Mouse (Mus musculus) hindbrain, embryonic 11.5 days (tissue): ENCODE results near the gene Gm20390. TPM values are rescaled to one million over a fixed set of nuclear protein-coding genes. Genes with fewer than 3 reads are reported as not detected.
A peak's percentile ranks its signal among the peaks of the same experiment; 100 is the strongest.

Experiments
- ATAC-seq: fragments of 200-750 bp; cut with Nextera tagmentation; 2 replicates; pipeline ENCODE4 v1.8.0; 2017; ENCODE audit warnings: mild to moderate bottlenecking, moderate TSS enrichment, moderate library complexity; ENCODE audit not compliant: low FRiP score
- DNase-seq: peaks from one replicate; pipeline ENCODE4 v3.0.0-alpha.2; 2015; ENCODE audit warnings: low spot score
- H3K27ac ChIP-seq: fragments of 300-500 bp; sonication (generic); 2 replicates; pipeline ENCODE4 v1.5.1; 2014; ENCODE audit warnings: mild to moderate bottlenecking, low read depth, low read length
- H3K27me3 ChIP-seq: fragments of 300-500 bp; sonication (generic); 2 replicates; pipeline ENCODE4 v1.6.1; 2014; ENCODE audit warnings: mild to moderate bottlenecking, low read length, moderate library complexity, mixed read lengths; ENCODE audit not compliant: control insufficient read depth, insufficient read depth
- H3K36me3 ChIP-seq: fragments of 300-500 bp; sonication (generic); 2 replicates; pipeline ENCODE4 v1.6.1; 2014; ENCODE audit warnings: mild to moderate bottlenecking, low read length, moderate library complexity, mixed read lengths; ENCODE audit not compliant: control insufficient read depth, insufficient read depth
- H3K4me1 ChIP-seq: fragments of 300-500 bp; sonication (generic); replicated peaks from 2 replicates; pipeline ENCODE4 v1.6.1; 2014; ENCODE audit warnings: low read length, mixed read lengths; ENCODE audit not compliant: control insufficient read depth, insufficient read depth
- H3K4me2 ChIP-seq: fragments of 300-500 bp; sonication (generic); replicated peaks from 2 replicates; pipeline ENCODE4 v1.6.1; 2014; ENCODE audit warnings: mild to moderate bottlenecking, low read depth, low read length
- H3K4me3 ChIP-seq: fragments of 300-500 bp; sonication (generic); 2 replicates; pipeline ENCODE4 v1.5.1; 2014; ENCODE audit warnings: low read depth, low read length
- H3K9ac ChIP-seq: fragments of 300-500 bp; sonication (generic); 2 replicates; pipeline ENCODE4 v1.6.1; 2014; ENCODE audit warnings: low read depth, low read length
- H3K9me3 ChIP-seq: fragments of 300-500 bp; sonication (generic); 2 replicates; pipeline ENCODE4 v1.6.1; 2016; ENCODE audit warnings: low read length; ENCODE audit not compliant: control insufficient read depth
- WGBS: fragments of 180-500 bp; shearing (Covaris S2); extraction: QIAGEN DNeasy Blood & Tissue Kit; methylation state at CpG from one replicate; pipeline ENCODE4 v1.1.7; 2014; 5-methylcytosine and 5-hydroxymethylcytosine counted together
- polyA plus RNA-seq: library from polyadenylated mRNA; unstranded; fragments of >200 nt; fragmentation: Nextera tagmentation; extraction: Ambion mirVana; gene quantifications from 2 replicates; pipeline ENCODE4 v1.2.1, GENCODE M21; 2014

Gm20390 gene
- polyA plus RNA-seq, 1 experiment from 2014 or later, result 393 TPM

GRCm38 (mm10) chr11:93988328-93989062 lies 20.4 kb upstream of the Gm20390 start:
- DNase-seq, result no peak
- WGBS, result 68% methylated on average over 12 of the region's 12 CpGs
- Histone ChIP-seq H3K4me2 (no peak overlapping the region), H3K27ac (no peak overlapping the region), H3K9me3 (no peaks in the 10 kb centered on the region), H3K4me1 (no peaks in the 10 kb centered on the region), H3K4me3 (no peak overlapping the region), H3K36me3 (no peaks in the 10 kb centered on the region), H3K9ac (no peak overlapping the region), H3K27me3 (no peaks in the 10 kb centered on the region)
- no peak for ATAC-seq

- Histone ChIP-seq H3K4me2 (no peak overlapping the region), H3K27me3 (no peaks in the 10 kb centered on the region), H3K9ac (no peak overlapping the region), H3K4me3 (no peak overlapping the region), H3K4me1 (no peaks in the 10 kb centered on the region), H3K36me3 (no peaks in the 10 kb centered on the region), H3K9me3 (no peaks in the 10 kb centered on the region), H3K27ac (no peak overlapping the region)
- 79% methylated on average over 8 of the region's 8 CpGs for WGBS
- DNase-seq (no peak), ATAC-seq (no peak)
Observed at GRCm38 (mm10) chr11:93987625-93988327, 19.7 kb upstream of the Gm20390 start.

- no peak for ATAC-seq
- Histone ChIP-seq H3K27me3 (no peaks in the 10 kb centered on the region), H3K9me3 (no peaks in the 10 kb centered on the region), H3K4me2 (no peak overlapping the region), H3K9ac (no peak overlapping the region), H3K4me3 (no peak overlapping the region), H3K4me1 (no peaks in the 10 kb centered on the region), H3K27ac (no peak overlapping the region), H3K36me3 (no peaks in the 10 kb centered on the region)
- DNase-seq, result no peak
- 87% methylated on average over 4 of the region's 4 CpGs for WGBS
Observed at GRCm38 (mm10) chr11:93987026-93987425, 18.9 kb upstream of the Gm20390 start.

- ATAC-seq, result no peak
- Histone ChIP-seq H3K36me3 (no peaks in the 10 kb centered on the region), H3K9me3 (no peaks in the 10 kb centered on the region), H3K4me2 (no peak overlapping the region), H3K4me3 (no peak overlapping the region), H3K27ac (no peak overlapping the region), H3K4me1 (no peaks in the 10 kb centered on the region), H3K9ac (no peak overlapping the region), H3K27me3 (no peaks in the 10 kb centered on the region)
- no peak for DNase-seq
Observed at GRCm38 (mm10) chr11:93986298-93986697, 18.2 kb upstream of the Gm20390 start.

GRCm38 (mm10) chr11:93985265-93985664 lies 17.2 kb upstream of the Gm20390 start:
- Histone ChIP-seq H3K27ac (no peak overlapping the region), H3K4me3 (no peak overlapping the region), H3K4me1 (no peaks in the 10 kb centered on the region), H3K4me2 (no peak overlapping the region), H3K27me3 (no peaks in the 10 kb centered on the region), H3K9ac (no peak overlapping the region), H3K36me3 (no peaks in the 10 kb centered on the region), H3K9me3 (no peaks in the 10 kb centered on the region)
- DNase-seq, result no peak
- WGBS, result 89% methylated on average over 5 of the region's 5 CpGs
- no peak for ATAC-seq

GRCm38 (mm10) chr11:93984619-93985018 lies 16.5 kb upstream of the Gm20390 start:
- H3K4me2 ChIP-seq, result no peak overlapping the region
- DNase-seq, result no peak
- no peaks in the 10 kb centered on the region for H3K9me3 ChIP-seq
- H3K4me1 ChIP-seq, result no peaks in the 10 kb centered on the region
- ATAC-seq, result no peak
- WGBS, result 93% methylated on average over 3 of the region's 3 CpGs
- H3K27me3 ChIP-seq, result no peaks in the 10 kb centered on the region
- no peak overlapping the region for H3K4me3 ChIP-seq
- no peaks in the 10 kb centered on the region for H3K36me3 ChIP-seq
- no peak overlapping the region for H3K27ac ChIP-seq
- H3K9ac ChIP-seq, result no peak overlapping the region

GRCm38 (mm10) chr11:93979502-93980049 lies 11.5 kb upstream of the Gm20390 start:
- DNase-seq (peak; percentile 27), ATAC-seq (no peak)
- H3K27ac ChIP-seq, result no peak overlapping the region
- H3K36me3 ChIP-seq, result no peaks in the 10 kb centered on the region
- no peaks in the 10 kb centered on the region for H3K27me3 ChIP-seq
- no peak overlapping the region for H3K4me3 ChIP-seq
- H3K9ac ChIP-seq, result no peak overlapping the region
- 56% methylated on average over 6 of the region's 6 CpGs for WGBS
- no peak overlapping the region for H3K4me2 ChIP-seq
- no peaks in the 10 kb centered on the region for H3K9me3 ChIP-seq
- no peaks in the 10 kb centered on the region for H3K4me1 ChIP-seq

GRCm38 (mm10) chr11:93972951-93973350 lies 4.9 kb upstream of the Gm20390 start:
- Histone ChIP-seq H3K36me3 (no peaks in the 10 kb centered on the region), H3K4me2 (no peak overlapping the region), H3K4me3 (no peak overlapping the region), H3K9me3 (no peaks in the 10 kb centered on the region), H3K27me3 (no peaks in the 10 kb centered on the region), H3K9ac (no peak overlapping the region), H3K27ac (no peak overlapping the region), H3K4me1 (no peaks in the 10 kb centered on the region)
- 91% methylated on average over 5 of the region's 5 CpGs for WGBS
- DNase-seq (no peak), ATAC-seq (no peak)

- Histone ChIP-seq H3K4me3 (no peak overlapping the region), H3K27ac (no peak overlapping the region), H3K4me1 (no peaks in the 10 kb centered on the region), H3K36me3 (0 out of 2 replicates have a peak, but pooled peaks cover 6% of the 10 kb centered on the region), H3K9ac (no peak overlapping the region), H3K27me3 (no peaks in the 10 kb centered on the region), H3K4me2 (no peak overlapping the region), H3K9me3 (no peaks in the 10 kb centered on the region)
- no peak for DNase-seq
- WGBS, result 80% methylated on average over 1 of the region's 1 CpGs
- no peak for ATAC-seq
Observed at GRCm38 (mm10) chr11:93969799-93970198, 1.7 kb upstream of the Gm20390 start.
